Mouse (Mus musculus) forebrain, embryonic 12.5 days (tissue): Measurements from ENCODE around the gene Rbms3. TPM values are rescaled to one million over a fixed set of nuclear protein-coding genes. Genes with fewer than 3 reads are reported as not detected.
A peak's percentile ranks its signal among the peaks of the same experiment; 100 is the strongest.

Experiments
- ATAC-seq: fragments of 200-750 bp; cut with Nextera tagmentation; 2 replicates; pipeline ENCODE4 v1.8.0; 2017; ENCODE audit warnings: moderate TSS enrichment; ENCODE audit not compliant: low FRiP score
- H3K27ac ChIP-seq: fragments of 300-500 bp; sonication (generic); 2 replicates; pipeline ENCODE4 v1.5.1; 2016; ENCODE audit warnings: mild to moderate bottlenecking
- H3K27me3 ChIP-seq: fragments of 300-500 bp; sonication (generic); 2 replicates; pipeline ENCODE4 v1.6.1; 2016; ENCODE audit warnings: mild to moderate bottlenecking
- H3K36me3 ChIP-seq: fragments of 300-500 bp; sonication (generic); replicated peaks from 2 replicates; pipeline ENCODE4 v1.6.1; 2016; ENCODE audit warnings: mild to moderate bottlenecking
- H3K4me1 ChIP-seq: fragments of 300-500 bp; sonication (generic); 2 replicates; pipeline ENCODE4 v1.6.1; 2016
- H3K4me2 ChIP-seq: fragments of 300-500 bp; sonication (generic); 2 replicates; pipeline ENCODE4 v1.6.1; 2016; ENCODE audit warnings: mild to moderate bottlenecking, moderate library complexity
- H3K4me3 ChIP-seq: fragments of 300-500 bp; sonication (generic); replicated peaks from 2 replicates; pipeline ENCODE4 v1.5.1; 2016; ENCODE audit warnings: mild to moderate bottlenecking
- H3K9ac ChIP-seq: fragments of 300-500 bp; sonication (generic); 2 replicates; pipeline ENCODE4 v1.6.1; 2016; ENCODE audit warnings: mild to moderate bottlenecking
- H3K9me3 ChIP-seq: fragments of 300-500 bp; sonication (generic); 2 replicates; pipeline ENCODE4 v1.6.1; 2016
- WGBS: fragments of 180-500 bp; shearing (Covaris S2); methylation state at CpG from one replicate; pipeline ENCODE4 v1.1.7; 2016; 5-methylcytosine and 5-hydroxymethylcytosine counted together
- polyA plus RNA-seq: library from polyadenylated mRNA; unstranded; fragments of >200 nt; fragmentation: Nextera tagmentation; extraction: Ambion mirVana; gene quantifications from 2 replicates; pipeline ENCODE4 v1.2.1, GENCODE M21; 2016

Rbms3 gene
- polyA plus RNA-seq, 1 experiment from 2014 or later: 14.1 TPM

DNA sequence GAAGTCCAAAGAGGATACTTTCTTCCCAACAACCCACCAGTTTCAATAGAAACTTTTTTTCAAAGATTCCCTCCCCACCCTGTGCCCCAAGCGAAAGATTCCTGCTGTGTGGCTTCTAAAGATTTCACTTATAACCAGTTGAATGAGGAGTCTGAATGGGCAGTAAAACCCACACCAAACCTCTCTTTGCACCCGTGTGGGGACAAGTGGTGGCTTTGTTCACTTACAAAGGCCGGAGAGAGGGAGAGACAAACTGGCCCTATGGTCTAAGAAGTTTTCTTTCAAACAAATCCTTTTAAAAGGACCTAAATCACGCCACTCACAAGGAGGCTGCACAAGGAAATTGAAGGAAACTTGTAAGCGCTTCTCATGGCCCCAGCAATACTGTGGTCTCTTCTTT is 268.3 kb downstream of the Rbms3 start:
- Histone ChIP-seq H3K9me3 (no peaks in the 10 kb centered on the region), H3K4me1 (peaks cover 25% of the 10 kb centered on the region), H3K27ac (no peak overlapping the region), H3K4me3 (no peak overlapping the region), H3K9ac (no peak overlapping the region), H3K27me3 (peaks cover 38% of the 10 kb centered on the region), H3K36me3 (no peaks in the 10 kb centered on the region), H3K4me2 (no peak overlapping the region)
- 7% methylated on average over 5 of the region's 5 CpGs for WGBS
- ATAC-seq: 0 out of 2 replicates have a peak, but pooled peaks have one; percentile 37

DNA sequence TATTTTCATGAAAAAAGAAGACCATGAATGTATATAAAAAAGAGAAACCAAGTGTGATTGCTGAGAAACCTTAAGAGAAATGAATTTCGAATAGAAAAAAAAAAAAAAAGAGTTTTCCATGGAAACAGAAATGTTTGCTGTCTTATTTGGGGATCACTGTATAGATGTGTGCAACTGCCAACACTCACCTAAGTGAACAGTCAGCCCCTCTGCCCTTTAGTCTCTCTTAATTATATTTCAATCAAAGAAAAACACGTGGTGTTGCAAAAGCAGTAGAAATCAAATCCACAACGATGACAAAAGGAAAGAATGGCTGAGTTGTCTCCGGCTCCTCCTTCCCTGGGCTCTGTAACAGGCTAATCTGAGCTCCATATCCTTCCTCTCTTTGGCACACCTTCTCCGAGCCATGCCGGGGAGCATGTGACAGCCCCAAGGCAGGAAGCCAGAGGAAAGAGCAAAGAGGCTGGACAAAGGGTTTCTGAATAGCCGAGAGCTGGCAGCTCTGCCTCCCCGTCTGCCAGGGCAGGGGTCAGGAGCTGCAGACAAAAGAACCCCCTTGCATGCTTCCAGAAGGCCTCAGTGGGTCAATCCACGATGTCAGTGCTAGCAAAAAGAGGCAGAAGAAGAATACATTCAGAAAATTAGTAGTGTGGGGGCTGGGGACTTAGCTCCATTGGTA is 272.8 kb downstream of the Rbms3 start:
- no peak overlapping the region for H3K9ac ChIP-seq

DNA sequence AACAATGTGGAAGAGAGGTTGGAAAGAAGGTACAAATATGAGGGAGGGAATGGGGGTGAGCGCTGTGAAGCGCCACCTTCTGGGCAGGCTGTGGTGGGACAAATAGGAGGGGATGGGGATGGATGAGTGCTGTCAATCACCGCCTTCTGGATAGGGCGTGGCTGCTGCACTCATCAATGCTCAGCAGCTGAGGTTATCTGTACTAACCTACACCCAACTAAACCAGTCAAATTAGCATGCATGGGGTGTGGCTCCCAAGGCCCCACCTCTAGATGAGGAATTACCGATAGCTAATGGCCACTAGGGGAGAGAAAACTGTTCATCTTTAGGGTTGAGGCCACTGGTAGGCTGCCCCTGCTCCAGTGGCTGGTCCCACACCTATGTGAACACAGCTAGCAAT is 274.2 kb downstream of the Rbms3 start:
- no peak overlapping the region for H3K4me2 ChIP-seq
- H3K27me3 ChIP-seq: peaks cover 40% of the 10 kb centered on the region
- no peaks in the 10 kb centered on the region for H3K9me3 ChIP-seq
- peaks cover 14% of the 10 kb centered on the region for H3K4me1 ChIP-seq
- 69% methylated on average over 5 of the region's 5 CpGs for WGBS
- H3K36me3 ChIP-seq: no peaks in the 10 kb centered on the region
- no peak overlapping the region for H3K9ac ChIP-seq
- no peak overlapping the region for H3K27ac ChIP-seq
- H3K4me3 ChIP-seq: no peak overlapping the region
- no peak for ATAC-seq

More for the DNA sequence above, 272.8 kb downstream of the Rbms3 start:
- H3K4me2 ChIP-seq: peak overlapping the region; percentile 21
- no peak overlapping the region for H3K4me3 ChIP-seq
- ATAC-seq: peak; percentile 80
- H3K9me3 ChIP-seq: no peaks in the 10 kb centered on the region
- peaks cover 42% of the 10 kb centered on the region for H3K27me3 ChIP-seq
- H3K36me3 ChIP-seq: no peaks in the 10 kb centered on the region
- WGBS: 5% methylated on average over 9 of the region's 9 CpGs
- H3K27ac ChIP-seq: peak overlapping the region; percentile 21; the same call in 1 of the 2 replicates
- H3K4me1 ChIP-seq: peaks cover 19% of the 10 kb centered on the region

DNA sequence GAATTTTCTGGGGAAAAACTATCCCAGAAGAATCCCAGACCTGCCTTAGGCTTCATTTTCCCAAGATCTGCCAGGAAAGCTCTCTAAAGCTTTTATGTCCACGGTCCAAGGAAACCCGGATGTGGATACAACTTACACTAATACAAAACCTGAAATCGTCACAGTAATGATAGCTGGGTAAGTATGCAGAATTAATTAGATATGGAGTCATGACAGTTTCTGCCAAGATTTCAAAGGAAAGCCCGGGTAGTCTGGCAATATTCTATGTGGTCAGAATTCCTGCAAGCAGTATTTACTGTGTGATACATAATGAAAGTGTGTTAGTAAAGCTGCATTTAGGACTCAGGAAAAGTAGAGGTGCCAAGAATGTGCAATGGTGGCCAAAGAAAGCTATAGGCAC is 287.4 kb downstream of the Rbms3 start:
- no peak overlapping the region for H3K4me3 ChIP-seq
- no peak for ATAC-seq
- H3K9ac ChIP-seq: no peak overlapping the region
- 85% methylated on average over 4 of the region's 4 CpGs for WGBS
- H3K36me3 ChIP-seq: no peaks in the 10 kb centered on the region
- H3K9me3 ChIP-seq: no peaks in the 10 kb centered on the region
- no peak overlapping the region for H3K27ac ChIP-seq
- H3K4me2 ChIP-seq: no peak overlapping the region
- H3K4me1 ChIP-seq: no peaks in the 10 kb centered on the region
- H3K27me3 ChIP-seq: no peaks in the 10 kb centered on the region; the same call in 1 of the 2 replicates

DNA sequence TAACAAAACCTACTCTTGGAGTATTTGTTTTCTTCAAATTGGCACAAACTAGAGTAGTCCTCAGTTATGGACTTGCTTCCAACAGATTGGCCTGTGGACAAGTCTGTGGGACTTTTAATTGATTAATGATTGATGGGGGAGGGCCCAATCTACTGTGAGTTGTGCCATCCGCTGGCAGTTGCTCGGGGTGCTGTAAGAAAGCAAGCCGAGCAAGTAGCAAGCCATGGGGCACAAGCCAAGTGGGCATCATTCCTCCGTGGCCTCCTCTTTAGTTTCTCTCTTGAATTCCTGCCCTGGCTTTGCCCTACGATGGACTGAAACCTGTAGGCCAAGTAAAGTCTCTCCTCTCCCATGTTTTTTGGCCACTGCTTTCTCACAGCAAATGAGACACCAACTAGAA is 299.0 kb downstream of the Rbms3 start:
- 91% methylated on average over 5 of the region's 5 CpGs for WGBS

DNA sequence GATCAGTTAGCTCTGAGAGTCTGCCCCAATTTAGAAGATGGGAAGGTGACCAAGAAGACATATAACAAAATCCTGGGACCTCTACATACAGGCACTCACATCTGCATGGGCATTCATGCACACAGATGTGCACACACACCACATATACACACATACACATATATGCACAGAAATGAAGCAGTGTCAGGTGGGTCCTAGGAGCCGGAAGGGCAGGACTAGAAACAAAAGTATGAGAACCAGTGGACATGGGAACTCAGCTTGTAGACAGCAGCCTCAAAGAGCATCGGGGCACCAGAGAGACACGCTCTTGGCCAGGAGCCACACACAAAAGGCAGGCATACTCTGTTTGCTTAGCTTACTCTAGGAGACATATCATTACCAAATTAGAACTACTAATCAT is 310.4 kb downstream of the Rbms3 start:
- H3K9me3 ChIP-seq: no peaks in the 10 kb centered on the region
- H3K27ac ChIP-seq: no peak overlapping the region
- no peak for ATAC-seq
- no peaks in the 10 kb centered on the region for H3K27me3 ChIP-seq
- H3K36me3 ChIP-seq: no peaks in the 10 kb centered on the region
- no peak overlapping the region for H3K4me2 ChIP-seq
- no peak overlapping the region for H3K4me3 ChIP-seq
- WGBS: 90% methylated on average over 3 of the region's 3 CpGs
- H3K4me1 ChIP-seq: no peaks in the 10 kb centered on the region
- no peak overlapping the region for H3K9ac ChIP-seq

More for the DNA sequence above, 299.0 kb downstream of the Rbms3 start:
- Histone ChIP-seq H3K27ac (no peak overlapping the region), H3K9ac (no peak overlapping the region), H3K4me2 (no peak overlapping the region), H3K36me3 (no peaks in the 10 kb centered on the region), H3K4me3 (no peak overlapping the region), H3K4me1 (no peaks in the 10 kb centered on the region), H3K9me3 (no peaks in the 10 kb centered on the region), H3K27me3 (no peaks in the 10 kb centered on the region)
- no peak for ATAC-seq

DNA sequence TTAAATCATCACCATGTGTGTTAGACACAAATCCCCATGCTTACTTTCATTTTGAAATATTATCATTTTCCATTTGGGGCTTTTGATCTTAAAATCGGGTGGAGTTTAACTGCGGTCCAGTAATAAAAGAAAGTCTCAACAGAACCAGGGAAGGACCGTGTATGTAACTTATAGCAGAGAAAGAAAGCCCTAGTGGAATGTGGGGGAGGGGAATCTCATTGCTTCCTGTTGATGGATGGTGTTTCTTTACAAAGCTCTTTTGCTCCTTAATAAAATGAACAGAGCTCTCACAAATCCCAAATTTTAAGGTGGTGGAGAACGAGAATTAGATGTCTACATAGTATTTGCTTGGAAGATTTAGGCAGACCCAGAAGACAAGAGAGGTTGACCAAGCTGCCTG is 311.3 kb downstream of the Rbms3 start:
- Histone ChIP-seq H3K4me2 (no peak overlapping the region), H3K27ac (no peak overlapping the region), H3K36me3 (no peaks in the 10 kb centered on the region), H3K9me3 (no peaks in the 10 kb centered on the region), H3K4me1 (no peaks in the 10 kb centered on the region), H3K9ac (no peak overlapping the region), H3K27me3 (no peaks in the 10 kb centered on the region), H3K4me3 (no peak overlapping the region)
- 69% methylated on average over 4 of the region's 4 CpGs for WGBS
- no peak for ATAC-seq

DNA sequence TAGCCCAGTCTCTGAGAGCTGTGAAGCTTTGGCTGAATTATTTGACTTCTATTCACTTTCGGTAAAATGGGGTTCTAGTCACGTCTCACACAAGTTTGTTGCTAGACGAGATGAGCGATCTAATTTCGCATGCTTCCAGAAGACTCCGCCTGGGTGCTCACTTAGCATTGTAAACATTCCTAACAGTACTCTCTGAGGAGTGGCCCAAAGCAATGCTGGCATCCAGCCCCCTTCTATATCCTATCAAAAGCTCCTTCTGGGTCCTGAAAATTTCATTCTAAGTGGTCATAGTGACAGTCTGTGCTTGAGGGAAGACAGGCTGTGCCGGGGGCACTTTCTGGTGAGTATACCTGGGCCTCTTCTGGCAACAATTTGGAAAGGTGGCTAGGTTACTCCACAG is 312.5 kb downstream of the Rbms3 start:
- WGBS: 94% methylated on average over 7 of the region's 7 CpGs
- Histone ChIP-seq H3K4me1 (no peaks in the 10 kb centered on the region), H3K4me2 (no peak overlapping the region), H3K27ac (no peak overlapping the region), H3K27me3 (no peaks in the 10 kb centered on the region), H3K9me3 (no peaks in the 10 kb centered on the region), H3K9ac (no peak overlapping the region), H3K36me3 (no peaks in the 10 kb centered on the region), H3K4me3 (no peak overlapping the region)
- ATAC-seq: no peak

DNA sequence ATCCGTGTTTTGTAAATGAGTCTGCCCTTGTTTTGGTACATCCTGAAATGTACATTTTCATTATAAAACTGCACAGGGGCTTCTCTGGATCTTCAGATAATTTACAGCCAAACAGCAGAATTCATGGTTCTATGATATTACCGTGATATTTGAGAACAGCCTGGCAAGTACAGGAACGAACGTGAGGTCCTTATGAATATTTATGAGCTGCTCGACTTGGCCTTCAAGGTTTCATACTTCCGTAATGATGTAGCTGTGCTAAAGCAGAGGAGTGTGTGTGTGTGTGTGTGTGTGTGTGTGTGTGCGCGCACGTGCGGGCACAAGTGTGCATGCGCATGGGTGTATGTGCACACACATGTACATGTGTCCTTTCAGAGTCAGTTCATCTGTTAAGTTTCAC is 316.1 kb downstream of the Rbms3 start:
- Histone ChIP-seq H3K27ac (no peak overlapping the region), H3K4me1 (no peaks in the 10 kb centered on the region), H3K36me3 (no peaks in the 10 kb centered on the region), H3K9ac (no peak overlapping the region), H3K4me2 (no peak overlapping the region), H3K27me3 (no peaks in the 10 kb centered on the region), H3K4me3 (no peak overlapping the region), H3K9me3 (no peaks in the 10 kb centered on the region)
- WGBS: 82% methylated on average over 11 of the region's 11 CpGs
- no peak for ATAC-seq

DNA sequence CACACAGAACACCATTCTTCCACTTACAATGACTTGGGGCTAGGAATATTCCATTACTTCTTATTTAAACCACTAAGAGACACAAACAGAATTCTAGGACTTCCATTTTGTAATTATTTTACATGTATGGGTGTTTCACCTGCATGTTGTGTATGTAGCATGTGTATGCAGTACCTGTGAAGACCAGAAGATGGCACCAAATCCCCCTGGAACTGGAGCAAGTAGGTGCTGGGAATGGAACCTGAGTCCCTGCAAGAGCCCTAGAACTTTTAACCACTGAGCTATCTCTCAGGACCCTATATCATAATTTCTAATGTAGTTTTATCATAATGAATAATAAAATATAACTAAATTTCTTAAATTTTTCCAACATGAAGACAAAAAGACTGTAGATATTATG is 319.9 kb downstream of the Rbms3 start:
- Histone ChIP-seq H3K4me1 (no peaks in the 10 kb centered on the region), H3K27ac (no peak overlapping the region), H3K4me2 (no peak overlapping the region), H3K9me3 (no peaks in the 10 kb centered on the region), H3K27me3 (no peaks in the 10 kb centered on the region), H3K4me3 (no peak overlapping the region), H3K36me3 (no peaks in the 10 kb centered on the region), H3K9ac (no peak overlapping the region)
- ATAC-seq: no peak

DNA sequence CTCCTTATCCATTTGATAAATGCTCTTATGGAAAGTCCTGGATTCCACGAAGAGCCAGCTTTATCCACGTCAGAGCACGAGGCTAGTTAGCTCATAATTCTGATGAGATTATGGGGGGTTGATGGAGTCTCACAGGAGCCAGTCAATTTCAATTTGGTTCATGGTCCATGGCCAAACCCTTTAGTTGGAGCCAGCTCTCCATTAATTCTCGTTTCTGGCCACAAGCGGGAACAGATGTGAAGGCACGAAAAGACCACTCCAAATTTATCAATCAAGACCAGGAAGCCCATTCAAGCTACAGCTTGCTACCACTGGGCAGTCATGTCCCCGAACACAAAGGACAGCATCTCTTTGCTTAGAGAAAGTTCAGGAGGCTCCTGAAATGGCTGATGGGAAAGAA is 330.7 kb downstream of the Rbms3 start:
- Histone ChIP-seq H3K4me1 (peaks cover 8% of the 10 kb centered on the region), H3K27me3 (peaks cover 12% of the 10 kb centered on the region; the same call in 1 of the 2 replicates), H3K9ac (no peak overlapping the region), H3K27ac (no peak overlapping the region), H3K4me3 (no peak overlapping the region), H3K36me3 (no peaks in the 10 kb centered on the region), H3K9me3 (no peaks in the 10 kb centered on the region), H3K4me2 (no peak overlapping the region)
- ATAC-seq: no peak
- WGBS: 84% methylated on average over 7 of the region's 7 CpGs

DNA sequence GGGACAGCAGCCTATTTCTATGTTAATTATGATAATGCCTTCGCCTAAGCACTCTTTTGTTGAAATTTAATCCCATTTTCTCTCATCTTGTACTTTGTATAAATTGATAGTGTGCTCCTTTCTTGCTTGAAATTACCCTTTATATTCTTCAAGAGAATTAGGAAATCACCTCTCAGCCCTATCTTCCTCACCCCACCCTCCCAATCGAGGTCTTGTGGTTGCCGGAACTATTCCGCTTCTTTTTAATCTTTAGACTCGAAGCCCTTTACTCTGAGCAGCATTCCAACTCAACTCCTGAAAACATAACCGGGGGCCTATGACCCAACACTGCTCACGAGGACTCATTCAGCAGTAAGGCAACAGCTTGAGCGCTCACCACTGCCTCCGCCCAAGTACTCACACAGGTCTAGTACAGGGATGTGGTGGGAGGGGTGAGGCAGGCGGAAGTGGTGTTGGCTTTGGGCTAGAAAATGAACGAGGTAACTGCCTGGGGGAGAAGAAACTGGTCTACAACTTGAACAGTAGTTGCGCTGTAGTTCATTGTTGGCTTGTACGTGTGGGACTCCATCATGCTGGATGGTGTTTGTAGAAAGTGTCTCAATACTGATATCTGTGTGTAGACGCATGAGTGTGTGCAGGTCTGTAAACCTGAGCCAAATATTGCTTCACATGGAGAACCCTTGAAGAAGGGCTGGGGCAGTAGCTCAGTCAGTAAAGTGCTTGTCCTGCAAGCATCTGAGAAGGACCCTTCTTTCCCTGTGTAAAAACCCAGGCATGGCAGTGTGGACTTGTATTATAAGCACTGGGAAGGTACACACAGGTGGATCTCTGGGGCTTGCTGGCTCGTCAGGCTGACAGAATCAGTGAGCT is 331.8 kb downstream of the Rbms3 start:
- no peak overlapping the region for H3K4me2 ChIP-seq
- no peak for ATAC-seq
- H3K9me3 ChIP-seq: no peaks in the 10 kb centered on the region
- H3K27me3 ChIP-seq: peaks cover 12% of the 10 kb centered on the region; the same call in 1 of the 2 replicates
- H3K27ac ChIP-seq: no peak overlapping the region
- no peaks in the 10 kb centered on the region for H3K36me3 ChIP-seq
- H3K4me3 ChIP-seq: no peak overlapping the region
- H3K9ac ChIP-seq: no peak overlapping the region
- H3K4me1 ChIP-seq: peaks cover 8% of the 10 kb centered on the region
- 24% methylated on average over 15 of the region's 15 CpGs for WGBS
